Mouse (Mus musculus): ENCODE measurements around the gene Nsd2.
"Not testable (repeated sequence)": the region's sequence is repeated elsewhere in the genome, so short reads cannot be mapped to it uniquely, and the experiment has no call there.

Nsd2 gene

DNA sequence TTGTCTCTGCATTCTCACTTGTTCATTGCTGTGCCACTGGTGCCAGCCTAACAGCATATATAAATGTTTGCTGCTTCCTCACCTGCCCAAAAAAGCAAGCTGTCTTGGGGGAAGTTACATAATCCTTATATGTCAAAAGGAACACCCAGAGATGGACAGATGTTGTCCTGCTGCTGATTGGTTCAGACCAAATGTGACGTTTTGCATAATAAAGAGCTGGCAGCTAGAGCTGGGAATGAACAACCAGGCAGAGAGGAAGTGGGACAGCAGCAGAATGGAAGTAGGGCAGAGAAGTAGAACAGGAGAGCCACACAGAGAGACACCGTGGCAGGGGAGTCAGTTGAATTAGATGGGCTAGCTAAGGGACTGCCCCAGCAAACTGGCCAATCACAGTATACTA, 111.9 kb downstream of the Nsd2 start:
- no peak for DNase-seq (ENCODE audit: low spot score)

- no peak for DNase-seq (ENCODE audit: low spot score)
Measured at GRCm38 (mm10) chr5:33934081-33934480, 113.6 kb downstream of the Nsd2 start.

DNA sequence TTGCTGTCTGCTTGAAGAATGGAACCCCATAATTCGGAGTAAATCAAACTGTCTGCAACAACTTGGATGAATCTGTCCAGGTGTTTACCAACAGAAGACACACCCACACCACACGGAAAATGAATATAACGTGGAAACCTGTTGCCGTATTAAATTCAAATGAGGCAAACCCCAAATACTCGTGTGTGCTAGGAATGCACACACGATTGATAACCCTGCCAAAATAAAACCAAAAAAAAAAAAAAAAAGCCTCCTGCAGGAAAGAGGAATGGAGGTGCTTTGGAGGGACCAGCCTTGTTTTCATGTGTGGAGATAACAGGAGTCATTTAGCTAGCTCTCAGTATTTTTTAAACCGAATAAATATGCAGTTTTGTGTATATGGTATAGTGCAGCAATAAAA, 114.4 kb downstream of the Nsd2 start:
- DNase-seq (ENCODE audit: low spot score), result no peak

- DNase-seq (ENCODE audit: low spot score), result no peak
Measured at GRCm38 (mm10) chr5:33935700-33936111, 115.2 kb downstream of the Nsd2 start.

DNA sequence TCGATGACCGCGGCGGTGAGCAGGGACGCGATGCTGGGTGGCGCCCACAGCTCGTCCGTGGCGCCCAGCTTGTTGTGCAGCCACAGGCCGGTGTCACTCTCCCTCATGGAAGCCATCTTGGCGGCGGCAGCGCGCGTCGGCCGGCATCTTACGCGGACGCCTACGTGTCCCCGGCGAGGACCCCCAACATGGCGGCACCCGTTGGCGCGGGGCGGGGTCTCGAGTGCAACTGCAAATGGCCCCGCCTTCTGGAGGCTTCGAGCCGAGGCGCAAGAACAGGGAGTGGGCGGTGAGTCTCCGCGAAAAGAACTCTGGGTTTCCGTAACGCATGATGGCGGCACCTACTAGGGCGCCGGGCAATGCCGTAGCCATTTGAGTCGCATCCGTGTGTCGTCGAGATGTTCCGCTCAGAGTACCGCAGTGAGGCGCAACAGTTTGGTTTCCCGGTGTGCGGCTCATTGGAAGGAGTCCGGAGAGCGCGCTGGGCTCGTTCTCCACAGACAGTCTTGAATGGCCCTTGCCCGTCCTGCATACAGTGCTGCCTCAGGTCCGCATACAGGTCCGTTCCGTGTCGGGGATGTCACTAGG, 115.7 kb downstream of the Nsd2 start, which contains the start of gene Nelfa:
Nelfa (minus strand) TSS at position 294 of the 588 bp plus-strand sequence.
- peak; percentile 93 for DNase-seq (ENCODE audit: low spot score)

- no peak for DNase-seq (ENCODE audit: low spot score)
Measured at GRCm38 (mm10) chr5:33937230-33937629, 116.7 kb downstream of the Nsd2 start.

- DNase-seq (ENCODE audit: low spot score), result no peak
Measured at GRCm38 (mm10) chr5:33938448-33938847, 117.9 kb downstream of the Nsd2 start.

- not testable (repeated sequence) for DNase-seq (ENCODE audit: low spot score)
Measured at GRCm38 (mm10) chr5:33947035-33947434, 126.5 kb downstream of the Nsd2 start.

Measured in ovary, postnatal 10 days (tissue).